Mouse (Mus musculus) heart, embryonic 13.5 days (tissue): Measurements from ENCODE around the gene Hadh. TPM values are rescaled to one million over a fixed set of nuclear protein-coding genes. Genes with fewer than 3 reads are reported as not detected.
A peak's percentile ranks its signal among the peaks of the same experiment; 100 is the strongest.

ENCODE experiments used
- ATAC-seq: fragments of 200-750 bp; cut with Nextera tagmentation; 2 replicates; pipeline ENCODE4 v1.8.0; 2017; ENCODE audit warnings: moderate TSS enrichment; ENCODE audit not compliant: insufficient number of reproducible peaks, low FRiP score, low TSS enrichment; ENCODE audit errors: extremely low read depth
- H3K27ac ChIP-seq: fragments of 300-500 bp; sonication (generic); replicated peaks from 2 replicates; pipeline ENCODE4 v1.5.1; 2015; ENCODE audit warnings: moderate library complexity, mild to moderate bottlenecking, inconsistent platforms
- H3K27me3 ChIP-seq: fragments of 300-500 bp; sonication (generic); replicated peaks from 2 replicates; pipeline ENCODE4 v1.6.1; 2015; ENCODE audit warnings: mild to moderate bottlenecking, inconsistent platforms
- H3K36me3 ChIP-seq: fragments of 300-500 bp; sonication (generic); 2 replicates; pipeline ENCODE4 v1.6.1; 2015; ENCODE audit warnings: mild to moderate bottlenecking, inconsistent platforms
- H3K4me1 ChIP-seq: fragments of 300-500 bp; sonication (generic); 2 replicates; pipeline ENCODE4 v1.6.1; 2015; ENCODE audit warnings: inconsistent platforms
- H3K4me2 ChIP-seq: fragments of 300-500 bp; sonication (generic); 2 replicates; pipeline ENCODE4 v1.6.1; 2015; ENCODE audit warnings: inconsistent platforms, mild to moderate bottlenecking, moderate library complexity
- H3K4me3 ChIP-seq: fragments of 300-500 bp; sonication (generic); 2 replicates; pipeline ENCODE4 v1.5.1; 2015; ENCODE audit warnings: moderate library complexity, mild to moderate bottlenecking, inconsistent platforms
- H3K9ac ChIP-seq: fragments of 300-500 bp; sonication (generic); 2 replicates; pipeline ENCODE4 v1.6.1; 2015; ENCODE audit warnings: inconsistent platforms, mild to moderate bottlenecking, moderate library complexity
- H3K9me3 ChIP-seq: fragments of 300-500 bp; sonication (generic); 2 replicates; pipeline ENCODE4 v1.6.1; 2016; ENCODE audit warnings: inconsistent platforms
- WGBS: fragments of 180-500 bp; shearing (Covaris S2); methylation state at CpG from one replicate; pipeline ENCODE4 v1.1.7; 2015; ENCODE audit warnings: mixed read lengths; 5-methylcytosine and 5-hydroxymethylcytosine counted together
- polyA plus RNA-seq: library from polyadenylated mRNA; unstranded; fragments of >200 nt; fragmentation: Nextera tagmentation; extraction: Ambion mirVana; gene quantifications from 2 replicates; pipeline ENCODE4 v1.2.1, GENCODE M21; 2015

The Hadh gene
- polyA plus RNA-seq, 1 experiment from 2014 or later, result 138 TPM

- Histone ChIP-seq H3K36me3 (peaks cover 15% of the 10 kb centered on the region), H3K9ac (peak overlapping the region; percentile 93), H3K27me3 (no peaks in the 10 kb centered on the region), H3K4me1 (peaks cover 53% of the 10 kb centered on the region), H3K4me3 (peak overlapping the region; percentile 83), H3K4me2 (peak overlapping the region; percentile 77), H3K9me3 (no peaks in the 10 kb centered on the region), H3K27ac (peak overlapping the region; percentile 92)
- WGBS, result 2% methylated on average over 8 of the region's 8 CpGs
- ATAC-seq, result no peak
Measured at GRCm38 (mm10) chr3:131271157-131271556, 744 bp downstream of the Hadh start.

GRCm38 (mm10) chr3:131270381-131270780 lies 1.5 kb downstream of the Hadh start:
- no peak for ATAC-seq
- peaks cover 61% of the 10 kb centered on the region for H3K4me1 ChIP-seq
- peaks cover 15% of the 10 kb centered on the region for H3K36me3 ChIP-seq
- peak overlapping the region; percentile 77 for H3K4me2 ChIP-seq
- 64% methylated on average over 6 of the region's 6 CpGs for WGBS
- H3K27me3 ChIP-seq, result no peaks in the 10 kb centered on the region
- no peak overlapping the region for H3K27ac ChIP-seq
- H3K4me3 ChIP-seq, result peak overlapping the region; percentile 83
- H3K9ac ChIP-seq, result peak overlapping the region; percentile 93
- no peaks in the 10 kb centered on the region for H3K9me3 ChIP-seq

- H3K9me3 ChIP-seq, result peaks cover 2% of the 10 kb centered on the region; the same call in 1 of the 2 replicates
- WGBS, result 68% methylated on average over 3 of the region's 3 CpGs
- peak overlapping the region; percentile 79 for H3K27ac ChIP-seq
- H3K4me2 ChIP-seq, result peak overlapping the region; percentile 12; the same call in 1 of the 2 replicates
- H3K27me3 ChIP-seq, result no peaks in the 10 kb centered on the region
- no peak overlapping the region for H3K9ac ChIP-seq
- peaks cover 66% of the 10 kb centered on the region for H3K4me1 ChIP-seq
- no peak overlapping the region for H3K4me3 ChIP-seq
- ATAC-seq, result no peak
- H3K36me3 ChIP-seq, result peaks cover 48% of the 10 kb centered on the region
Measured at GRCm38 (mm10) chr3:131266366-131267050, 5.4 kb downstream of the Hadh start.

GRCm38 (mm10) chr3:131265516-131265915 lies 6.4 kb downstream of the Hadh start:
- Histone ChIP-seq H3K4me3 (no peak overlapping the region), H3K4me2 (no peak overlapping the region), H3K27ac (0 out of 2 replicates have a peak overlapping the region, but pooled peaks have one; percentile 1), H3K9me3 (peaks cover 10% of the 10 kb centered on the region; the same call in 1 of the 2 replicates), H3K9ac (no peak overlapping the region), H3K27me3 (no peaks in the 10 kb centered on the region), H3K4me1 (peaks cover 61% of the 10 kb centered on the region), H3K36me3 (peaks cover 58% of the 10 kb centered on the region)
- WGBS, result 75% methylated on average over 8 of the region's 8 CpGs
- no peak for ATAC-seq

- peaks cover 59% of the 10 kb centered on the region for H3K36me3 ChIP-seq
- no peak for ATAC-seq
Measured at GRCm38 (mm10) chr3:131263766-131264486, 8.0 kb downstream of the Hadh start.

GRCm38 (mm10) chr3:131260418-131260817 lies 11.5 kb downstream of the Hadh start:
- Histone ChIP-seq H3K9me3 (peaks cover 10% of the 10 kb centered on the region; the same call in 1 of the 2 replicates), H3K4me2 (no peak overlapping the region), H3K36me3 (peaks cover 51% of the 10 kb centered on the region), H3K27me3 (no peaks in the 10 kb centered on the region), H3K4me1 (peaks cover 41% of the 10 kb centered on the region), H3K27ac (no peak overlapping the region), H3K9ac (no peak overlapping the region), H3K4me3 (no peak overlapping the region)
- WGBS, result 92% methylated on average over 6 of the region's 6 CpGs
- no peak for ATAC-seq

More at GRCm38 (mm10) chr3:131263766-131264486, 8.0 kb downstream of the Hadh start:
- 80% methylated on average over 15 of the region's 15 CpGs for WGBS
- H3K9me3 ChIP-seq, result peaks cover 10% of the 10 kb centered on the region; the same call in 1 of the 2 replicates
- no peak overlapping the region for H3K9ac ChIP-seq
- H3K4me3 ChIP-seq, result no peak overlapping the region
- H3K4me1 ChIP-seq, result peaks cover 62% of the 10 kb centered on the region
- no peaks in the 10 kb centered on the region for H3K27me3 ChIP-seq
- H3K27ac ChIP-seq, result no peak overlapping the region
- H3K4me2 ChIP-seq, result no peak overlapping the region

GRCm38 (mm10) chr3:131259392-131259965 lies 12.4 kb downstream of the Hadh start:
- Histone ChIP-seq H3K4me1 (peaks cover 32% of the 10 kb centered on the region), H3K9ac (no peak overlapping the region), H3K9me3 (peaks cover 10% of the 10 kb centered on the region; the same call in 1 of the 2 replicates), H3K27ac (peak overlapping the region; percentile 24; the same call in 1 of the 2 replicates), H3K4me3 (no peak overlapping the region), H3K4me2 (no peak overlapping the region; the same call in 1 of the 2 replicates), H3K27me3 (no peaks in the 10 kb centered on the region), H3K36me3 (peaks cover 48% of the 10 kb centered on the region)
- ATAC-seq, result no peak
- 65% methylated on average over 9 of the region's 9 CpGs for WGBS

- H3K27me3 ChIP-seq, result no peaks in the 10 kb centered on the region
- H3K4me2 ChIP-seq, result no peak overlapping the region
- 72% methylated on average over 3 of the region's 3 CpGs for WGBS
- H3K4me1 ChIP-seq, result peaks cover 28% of the 10 kb centered on the region
- H3K9me3 ChIP-seq, result peaks cover 10% of the 10 kb centered on the region; the same call in 1 of the 2 replicates
- peaks cover 48% of the 10 kb centered on the region for H3K36me3 ChIP-seq
- H3K4me3 ChIP-seq, result no peak overlapping the region
- H3K9ac ChIP-seq, result no peak overlapping the region
- ATAC-seq, result no peak
- H3K27ac ChIP-seq, result no peak overlapping the region
Measured at GRCm38 (mm10) chr3:131258921-131259320, 13.0 kb downstream of the Hadh start.

- no peak for ATAC-seq
Measured at GRCm38 (mm10) chr3:131255399-131255981, 16.4 kb downstream of the Hadh start.

GRCm38 (mm10) chr3:131254991-131255390 lies 16.9 kb downstream of the Hadh start:
- Histone ChIP-seq H3K27me3 (no peaks in the 10 kb centered on the region), H3K4me2 (no peak overlapping the region), H3K9me3 (no peaks in the 10 kb centered on the region), H3K9ac (no peak overlapping the region), H3K36me3 (peaks cover 24% of the 10 kb centered on the region), H3K27ac (no peak overlapping the region), H3K4me3 (no peak overlapping the region), H3K4me1 (peaks cover 52% of the 10 kb centered on the region)
- no peak for ATAC-seq
- WGBS, result 89% methylated on average over 4 of the region's 4 CpGs

More at GRCm38 (mm10) chr3:131255399-131255981, 16.4 kb downstream of the Hadh start:
- H3K27ac ChIP-seq, result no peak overlapping the region
- H3K4me2 ChIP-seq, result no peak overlapping the region
- no peaks in the 10 kb centered on the region for H3K9me3 ChIP-seq
- no peak overlapping the region for H3K9ac ChIP-seq
- 61% methylated on average over 3 of the region's 3 CpGs for WGBS
- peaks cover 25% of the 10 kb centered on the region for H3K36me3 ChIP-seq
- no peak overlapping the region for H3K4me3 ChIP-seq
- no peaks in the 10 kb centered on the region for H3K27me3 ChIP-seq
- peaks cover 52% of the 10 kb centered on the region for H3K4me1 ChIP-seq

- Histone ChIP-seq H3K4me3 (no peak overlapping the region), H3K4me1 (peaks cover 39% of the 10 kb centered on the region), H3K36me3 (peaks cover 55% of the 10 kb centered on the region), H3K9ac (no peak overlapping the region; the same call in 1 of the 2 replicates), H3K4me2 (no peak overlapping the region), H3K9me3 (no peaks in the 10 kb centered on the region), H3K27ac (no peak overlapping the region), H3K27me3 (no peaks in the 10 kb centered on the region)
- ATAC-seq, result no peak
- WGBS, result 52% methylated on average over 7 of the region's 7 CpGs
Measured at GRCm38 (mm10) chr3:131251601-131252000, 20.3 kb downstream of the Hadh start.
